Mouse (Mus musculus) forebrain, postnatal 0 days (tissue): ENCODE results near the gene Ppp1r16b. TPM values are rescaled to one million over a fixed set of nuclear protein-coding genes. Genes with fewer than 3 reads are reported as not detected.
A peak's percentile ranks its signal among the peaks of the same experiment; 100 is the strongest.

Experiments
- ATAC-seq: fragments of 200-750 bp; cut with Nextera tagmentation; 2 replicates; pipeline ENCODE4 v1.8.0; 2017; ENCODE audit warnings: mild to moderate bottlenecking, moderate library complexity
- DNase-seq: peaks from one replicate; pipeline ENCODE4 v3.0.0-alpha.2; 2015
- H3K27ac ChIP-seq: fragments of 300-500 bp; sonication (generic); 2 replicates; pipeline ENCODE4 v1.5.1; 2014; ENCODE audit warnings: low read depth, mild to moderate bottlenecking, antibody characterized with exemption, low read length, moderate library complexity, mixed read lengths
- H3K27me3 ChIP-seq: fragments of 300-500 bp; sonication (generic); 2 replicates; pipeline ENCODE4 v1.6.1; 2014; ENCODE audit warnings: mild to moderate bottlenecking, low read length, mixed read lengths; ENCODE audit not compliant: insufficient read depth
- H3K36me3 ChIP-seq: fragments of 300-500 bp; sonication (generic); 2 replicates; pipeline ENCODE4 v1.6.1; 2014; ENCODE audit warnings: mild to moderate bottlenecking, moderate library complexity; ENCODE audit not compliant: insufficient read depth
- H3K4me1 ChIP-seq: fragments of 300-500 bp; sonication (generic); 2 replicates; pipeline ENCODE4 v1.6.1; 2014; ENCODE audit warnings: antibody characterized with exemption; ENCODE audit not compliant: insufficient read depth
- H3K4me2 ChIP-seq: fragments of 300-500 bp; sonication (generic); 2 replicates; pipeline ENCODE4 v1.6.1; 2014; ENCODE audit warnings: low read depth, mild to moderate bottlenecking, moderate library complexity
- H3K4me3 ChIP-seq: fragments of 300-500 bp; sonication (generic); 2 replicates; pipeline ENCODE4 v1.5.1; 2014; ENCODE audit warnings: low read depth, low read length, mixed read lengths
- H3K9ac ChIP-seq: fragments of 300-500 bp; sonication (generic); 2 replicates; pipeline ENCODE4 v1.6.1; 2014; ENCODE audit warnings: mild to moderate bottlenecking
- H3K9me3 ChIP-seq: fragments of 300-500 bp; sonication (generic); 2 replicates; pipeline ENCODE4 v1.6.1; 2016; ENCODE audit warnings: low read length
- CTCF ChIP-seq: sonication (generic); IDR thresholded peaks from 2 replicates; pipeline ENCODE4 v1.5.1; 2016; ENCODE audit warnings: antibody characterized with exemption, control low read depth, low read depth
- WGBS: fragments of 180-500 bp; shearing (Covaris S2); extraction: QIAGEN DNeasy Blood & Tissue Kit; methylation state at CpG from one replicate; pipeline ENCODE4 v1.1.7; 2014; 5-methylcytosine and 5-hydroxymethylcytosine counted together
- polyA plus RNA-seq: library from polyadenylated mRNA; unstranded; fragments of >200 nt; fragmentation: Nextera tagmentation; extraction: Ambion mirVana; gene quantifications from 2 replicates; pipeline ENCODE4 v1.2.1, GENCODE M21; 2015
- total RNA-seq: library from RNA; depleted of rRNA; stranded (reverse); fragments of >200 nt; gene quantifications from 2 replicates; pipeline ENCODE4 v1.2.3, GENCODE M21; 2014

Ppp1r16b gene
- total and polyA plus RNA-seq, 2 experiments from 2014 or later, result 25.2 to 28.4 TPM

GRCm38 (mm10) chr2:158772808-158773207, 107.6 kb downstream of the Ppp1r16b start:
- TF ChIP-seq CTCF, result no peak
- 86% methylated on average over 13 of the region's 13 CpGs for WGBS

DNA sequence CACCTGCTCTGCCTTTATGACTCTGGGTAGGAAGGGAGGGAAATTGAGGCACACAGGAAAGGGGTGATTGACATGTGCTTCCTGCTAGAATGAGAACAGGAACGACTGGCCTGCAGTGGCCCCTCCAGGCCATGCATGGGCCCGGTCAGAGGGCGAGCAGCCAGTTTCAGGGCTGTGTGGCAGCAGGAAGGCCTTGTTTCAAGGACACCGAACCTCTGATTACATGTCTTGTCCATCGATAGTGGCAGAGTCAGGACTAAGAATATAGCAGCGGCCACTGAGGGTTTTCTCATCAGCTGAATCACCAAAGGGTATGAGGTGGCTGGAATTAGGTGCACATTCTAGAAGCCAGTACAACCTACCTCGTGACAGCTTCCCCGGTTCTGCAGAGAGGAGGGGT, 109.7 kb downstream of the Ppp1r16b start:
- H3K27ac ChIP-seq, result no peak overlapping the region
- no peak overlapping the region for H3K9ac ChIP-seq
- H3K4me1 ChIP-seq, result no peaks in the 10 kb centered on the region; the same call in 1 of the 2 replicates
- DNase-seq (no peak), ATAC-seq (no peak)
- H3K9me3 ChIP-seq, result no peaks in the 10 kb centered on the region
- TF ChIP-seq CTCF, result no peak
- no peak overlapping the region for H3K4me3 ChIP-seq
- 85% methylated on average over 8 of the region's 8 CpGs for WGBS
- H3K4me2 ChIP-seq, result no peak overlapping the region
- H3K36me3 ChIP-seq, result no peaks in the 10 kb centered on the region
- no peaks in the 10 kb centered on the region for H3K27me3 ChIP-seq

More at GRCm38 (mm10) chr2:158772808-158773207, 107.6 kb downstream of the Ppp1r16b start:
- H3K4me3 ChIP-seq, result no peak overlapping the region
- H3K27ac ChIP-seq, result no peak overlapping the region
- H3K4me2 ChIP-seq, result no peak overlapping the region
- H3K9ac ChIP-seq, result no peak overlapping the region
- H3K36me3 ChIP-seq, result no peaks in the 10 kb centered on the region
- DNase-seq (no peak), ATAC-seq (no peak)
- H3K4me1 ChIP-seq, result peaks cover 8% of the 10 kb centered on the region; the same call in 1 of the 2 replicates
- no peaks in the 10 kb centered on the region for H3K27me3 ChIP-seq
- H3K9me3 ChIP-seq, result no peaks in the 10 kb centered on the region

- no peak overlapping the region for H3K4me3 ChIP-seq
- no peaks in the 10 kb centered on the region for H3K9me3 ChIP-seq
- H3K9ac ChIP-seq, result 0 out of 2 replicates have a peak overlapping the region, but pooled peaks have one; percentile 1
- no peak for TF ChIP-seq CTCF
- H3K36me3 ChIP-seq, result no peaks in the 10 kb centered on the region
- H3K27ac ChIP-seq, result no peak overlapping the region
- no peak for ATAC-seq
- WGBS, result 64% methylated on average over 4 of the region's 4 CpGs
- no peaks in the 10 kb centered on the region for H3K27me3 ChIP-seq
- H3K4me2 ChIP-seq, result no peak overlapping the region
- H3K4me1 ChIP-seq, result no peaks in the 10 kb centered on the region
- DNase-seq, result no peak
These were observed 111.5 kb downstream of the Ppp1r16b start for GRCm38 (mm10) chr2:158776716-158777115.

- Histone ChIP-seq H3K4me2 (no peak overlapping the region), H3K27me3 (no peaks in the 10 kb centered on the region), H3K9ac (no peak overlapping the region), H3K9me3 (no peaks in the 10 kb centered on the region), H3K4me3 (no peak overlapping the region), H3K27ac (no peak overlapping the region), H3K36me3 (no peaks in the 10 kb centered on the region), H3K4me1 (no peaks in the 10 kb centered on the region)
- TF ChIP-seq CTCF, result no peak
- WGBS, result 67% methylated on average over 6 of the region's 6 CpGs
- DNase-seq (no peak), ATAC-seq (no peak)
These were observed 112.3 kb downstream of the Ppp1r16b start for GRCm38 (mm10) chr2:158777490-158777889.

- H3K27ac ChIP-seq, result no peak overlapping the region
- H3K4me1 ChIP-seq, result no peaks in the 10 kb centered on the region
- 73% methylated on average over 7 of the region's 7 CpGs for WGBS
- no peak for TF ChIP-seq CTCF
- DNase-seq (no peak), ATAC-seq (no peak)
- no peaks in the 10 kb centered on the region for H3K9me3 ChIP-seq
- H3K4me2 ChIP-seq, result no peak overlapping the region
- no peak overlapping the region for H3K4me3 ChIP-seq
- H3K27me3 ChIP-seq, result no peaks in the 10 kb centered on the region
- no peaks in the 10 kb centered on the region for H3K36me3 ChIP-seq
- no peak overlapping the region for H3K9ac ChIP-seq
These were observed 113.2 kb downstream of the Ppp1r16b start for GRCm38 (mm10) chr2:158778349-158778748.

GRCm38 (mm10) chr2:158781126-158781525, 115.9 kb downstream of the Ppp1r16b start:
- no peak for DNase-seq
- Histone ChIP-seq H3K36me3 (0 out of 2 replicates have a peak, but pooled peaks cover 6% of the 10 kb centered on the region), H3K27ac (no peak overlapping the region), H3K4me2 (no peak overlapping the region), H3K4me1 (no peaks in the 10 kb centered on the region), H3K9me3 (no peaks in the 10 kb centered on the region), H3K4me3 (no peak overlapping the region), H3K27me3 (no peaks in the 10 kb centered on the region), H3K9ac (no peak overlapping the region)
- 87% methylated on average over 7 of the region's 7 CpGs for WGBS
- no peak for TF ChIP-seq CTCF
- no peak for ATAC-seq

DNA sequence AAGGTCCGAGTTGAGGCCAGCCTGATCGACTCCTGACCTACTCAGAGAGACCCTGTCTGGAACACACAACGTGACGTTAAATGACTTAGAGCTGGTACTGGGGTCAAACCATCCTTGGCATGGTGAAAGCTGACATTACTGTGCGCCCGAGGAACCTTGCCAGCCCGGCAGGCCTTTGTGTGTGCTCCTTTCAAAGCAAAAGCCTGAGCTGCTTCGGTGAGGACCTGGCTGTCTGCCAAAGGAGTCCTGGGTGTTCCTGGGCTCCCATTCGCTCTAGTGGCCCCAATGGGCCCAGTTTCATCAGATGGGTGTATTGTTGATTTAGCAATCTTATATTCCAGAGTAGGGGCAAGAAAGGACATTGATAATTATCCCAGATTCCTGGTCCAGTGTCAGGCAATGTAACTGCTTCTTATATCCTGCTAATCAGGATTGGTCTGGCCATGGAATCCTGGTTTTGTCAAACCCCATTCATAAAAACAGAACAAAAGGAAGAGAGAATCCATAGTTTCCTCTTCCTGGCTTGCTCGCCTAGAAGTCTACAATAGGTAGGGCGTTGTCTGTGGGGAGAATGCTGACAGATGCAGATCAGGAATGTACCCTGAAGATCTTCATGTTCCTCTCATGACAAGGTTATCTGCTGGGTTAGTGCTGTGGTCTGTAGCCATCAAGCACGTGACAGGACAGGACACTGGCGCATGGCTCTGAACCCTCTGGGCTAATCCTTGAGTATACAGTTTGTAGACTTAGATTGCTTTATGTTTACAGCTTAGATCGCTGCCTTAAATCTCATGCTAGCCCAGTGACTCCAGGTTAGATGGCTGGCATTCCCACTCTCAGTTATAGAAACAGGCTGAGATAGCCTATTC, 122.0 kb downstream of the Ppp1r16b start:
- Histone ChIP-seq H3K27me3 (no peaks in the 10 kb centered on the region), H3K4me3 (no peak overlapping the region), H3K36me3 (0 out of 2 replicates have a peak, but pooled peaks cover 6% of the 10 kb centered on the region), H3K9me3 (no peaks in the 10 kb centered on the region), H3K4me2 (no peak overlapping the region), H3K9ac (no peak overlapping the region), H3K4me1 (no peaks in the 10 kb centered on the region), H3K27ac (no peak overlapping the region)
- no peak for TF ChIP-seq CTCF
- 63% methylated on average over 14 of the region's 14 CpGs for WGBS
- ATAC-seq (no peak), DNase-seq (no peak)
